Comparison of ENCODE assay signal across 9 mouse cellular contexts in the genomic region with DNA sequence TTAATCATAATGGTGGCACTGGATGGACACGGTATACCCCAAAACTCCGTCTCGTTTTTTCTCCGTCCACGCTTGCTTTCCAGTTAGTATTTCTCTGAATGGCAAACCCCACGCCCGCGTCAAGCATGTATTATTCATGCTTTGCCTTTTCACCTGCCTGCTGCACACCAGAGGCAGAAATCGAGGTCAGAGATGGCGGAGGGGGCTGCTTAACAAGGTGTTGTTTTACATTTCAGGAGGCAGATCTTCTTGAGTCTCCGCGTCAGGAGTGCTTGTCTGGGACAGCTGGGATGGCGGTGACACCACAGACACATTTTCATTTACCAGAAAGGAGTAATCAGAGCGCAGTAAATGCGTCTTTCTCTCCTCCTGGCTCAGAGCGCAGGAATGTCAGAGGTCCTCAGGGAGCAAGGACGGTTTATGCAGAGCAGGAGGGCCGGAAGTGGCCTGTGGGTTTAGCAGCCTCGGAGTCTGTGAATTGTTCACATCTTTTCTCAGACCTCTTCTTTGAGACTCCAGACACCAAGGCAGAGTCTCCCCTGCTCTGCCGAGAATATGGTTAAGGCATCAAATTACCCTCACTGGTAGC.
DNase-seq lines count a peak whose midpoint lies in the region; ATAC-seq lines count a peak whose summit lies in the region.
"Had no signal": no experiment of that assay in that cellular context is flagged by ENCODE, and none has a peak within 500 bp of the region (broad histone marks: within the 10 kb centered on the region; RNA-seq: fewer than 3 reads in every experiment).

No protein-coding gene starts in this region.

- no peaks in the 10 kb centered on the region for H3K36me3 ChIP-seq in hindbrain, embryonic 14.5 days (replicated peaks; ENCODE audit: control insufficient read depth, insufficient read depth)
- H3K36me3 ChIP-seq in midbrain, embryonic 14.5 days (ENCODE audit: control insufficient read depth, insufficient read depth, low read length) = no peaks in the 10 kb centered on the region
- no peaks in the 10 kb centered on the region for H3K36me3 ChIP-seq in forebrain, embryonic 15.5 days

- no peak overlapping the region for H3K4me3 ChIP-seq in hindbrain, embryonic 14.5 days (replicated peaks; ENCODE audit: low read length)
- H3K4me3 ChIP-seq in midbrain, embryonic 14.5 days (replicated peaks; ENCODE audit: low read depth, low read length) = no peak overlapping the region
- H3K4me3 ChIP-seq in forebrain, embryonic 15.5 days = no peak overlapping the region

- ATAC-seq in hindbrain, embryonic 14.5 days (ENCODE audit: low FRiP score) = no peak
- no peak for ATAC-seq in midbrain, embryonic 14.5 days (ENCODE audit: low FRiP score, low TSS enrichment)
- ATAC-seq in forebrain, embryonic 15.5 days (replicated peaks) = no peak
- ATAC-seq: forebrain, embryonic 16.5 days had no signal

- WGBS in hindbrain, embryonic 14.5 days = 54% methylated on average over 20 of the region's 20 CpGs
- WGBS in midbrain, embryonic 14.5 days = 60% methylated on average over 20 of the region's 20 CpGs
- 75% methylated on average over 20 of the region's 20 CpGs for WGBS in forebrain, embryonic 15.5 days

- H3K9me3 ChIP-seq in hindbrain, embryonic 14.5 days (ENCODE audit: control insufficient read depth, low read length) = no peaks in the 10 kb centered on the region
- no peaks in the 10 kb centered on the region for H3K9me3 ChIP-seq in midbrain, embryonic 14.5 days (ENCODE audit: control insufficient read depth, low read length)
- H3K9me3 ChIP-seq in forebrain, embryonic 15.5 days = no peaks in the 10 kb centered on the region

- H3K9ac ChIP-seq in hindbrain, embryonic 14.5 days = peak overlapping the region; percentile 29; the same call in 1 of the 2 replicates
- H3K9ac ChIP-seq in midbrain, embryonic 14.5 days (replicated peaks; ENCODE audit: low read length) = no peak overlapping the region
- no peak overlapping the region for H3K9ac ChIP-seq in forebrain, embryonic 15.5 days (replicated peaks)

- H3K4me2 ChIP-seq in hindbrain, embryonic 14.5 days (replicated peaks) = peak overlapping the region; percentile 13; the same call in 1 of the 2 replicates
- peak overlapping the region; percentile 31; the same call in 1 of the 2 replicates for H3K4me2 ChIP-seq in midbrain, embryonic 14.5 days (ENCODE audit: low read length)
- H3K4me2 ChIP-seq in forebrain, embryonic 15.5 days (replicated peaks) = no peak overlapping the region

- DNase-seq in 3T3-L1 (ENCODE audit: low read depth, low spot score) (peak; percentile 68), R1 (ENCODE audit: low read depth, low spot score) (peak; percentile 29)
- no peak for DNase-seq in hindbrain, embryonic 14.5 days (ENCODE audit: low spot score)
- peak; percentile 41 for DNase-seq in midbrain, embryonic 14.5 days
- no peak for DNase-seq in cerebellum, adult 9-11 months
- no peak for DNase-seq in urinary bladder, postnatal 10 days (ENCODE audit: low spot score)
- DNase-seq in adrenal gland, postnatal 4 days (ENCODE audit: low spot score in 2 of 2) = no peak

- peak overlapping the region; percentile 49 for H3K27ac ChIP-seq in hindbrain, embryonic 14.5 days
- peak overlapping the region; percentile 41 for H3K27ac ChIP-seq in midbrain, embryonic 14.5 days (replicated peaks; ENCODE audit: low read depth, low read length)
- H3K27ac ChIP-seq in forebrain, embryonic 15.5 days (replicated peaks) = no peak overlapping the region

- no peaks in the 10 kb centered on the region for H3K27me3 ChIP-seq in hindbrain, embryonic 14.5 days (ENCODE audit: control insufficient read depth, insufficient read depth, low read length)
- no peaks in the 10 kb centered on the region for H3K27me3 ChIP-seq in midbrain, embryonic 14.5 days (ENCODE audit: control insufficient read depth, insufficient read depth, low read length)
- H3K27me3 ChIP-seq in forebrain, embryonic 15.5 days = no peaks in the 10 kb centered on the region

- H3K4me1 ChIP-seq in hindbrain, embryonic 14.5 days (replicated peaks; ENCODE audit: control insufficient read depth, insufficient read depth, low read length) = peaks cover 4% of the 10 kb centered on the region
- peaks cover 6% of the 10 kb centered on the region; the same call in 1 of the 2 replicates for H3K4me1 ChIP-seq in midbrain, embryonic 14.5 days (ENCODE audit: control insufficient read depth, insufficient read depth, low read length)
- H3K4me1 ChIP-seq in forebrain, embryonic 15.5 days = no peaks in the 10 kb centered on the region

Comparison
In these comparisons a context has a peak if more than half of its experiments do, and no peak if none do; other contexts are left out.
1. DNase-seq: peak in 3T3-L1 (single experiment), R1 (single experiment) and midbrain, embryonic 14.5 days (single experiment); none in hindbrain, embryonic 14.5 days (single experiment), cerebellum, adult 9-11 months (single experiment), urinary bladder, postnatal 10 days (single experiment) and adrenal gland, postnatal 4 days (0 of 2).